Mouse (Mus musculus): Measurements from ENCODE around the gene Iqsec1. TPM values are rescaled to one million over a fixed set of nuclear protein-coding genes. Genes with fewer than 3 reads are reported as not detected.
A peak's percentile ranks its signal among the peaks of the same experiment; 100 is the strongest.

Gene Iqsec1
- polyA plus RNA-seq, 1 experiment: 230 TPM

DNA sequence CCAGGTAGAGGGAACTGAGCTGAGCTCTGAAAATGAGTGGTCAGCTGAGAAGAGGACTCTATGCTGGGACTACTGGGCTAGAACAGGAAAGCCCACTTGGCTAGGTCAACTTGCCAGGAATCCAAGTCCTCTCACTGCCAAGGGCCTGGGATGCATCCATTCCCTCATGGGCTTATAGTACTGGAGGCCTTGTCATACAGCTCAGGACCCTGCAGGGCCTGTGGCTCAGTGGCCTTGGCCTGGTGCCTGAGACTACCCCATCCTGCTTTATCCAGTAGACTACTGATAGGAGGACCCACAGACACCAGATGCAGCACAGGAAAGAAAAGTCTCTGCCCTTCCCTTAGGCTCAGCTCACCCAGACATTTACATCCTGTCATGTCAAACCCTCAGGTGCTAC is 190.3 kb downstream of the Iqsec1 start:
- no peak overlapping the region for H3K27ac ChIP-seq (ENCODE audit: insufficient read depth, low read length)
- no peaks in the 10 kb centered on the region for H3K27me3 ChIP-seq (ENCODE audit: control insufficient read depth, insufficient read depth, low read length)
- no peak for DNase-seq (ENCODE audit: low read depth in 1 of 2, low spot score in 2 of 2)
- TF ChIP-seq CTCF (IDR thresholded peaks at IDR 0.05; ENCODE audit: extremely low read depth, insufficient read depth, insufficient read length, insufficient replicate concordance) (no peak), POLR2A (IDR thresholded peaks at IDR 0.05; ENCODE audit: low read depth, low read length) (no peak)
- no peak overlapping the region for H3K4me3 ChIP-seq (ENCODE audit: extremely low read depth, insufficient read depth, insufficient read length)
- no peaks in the 10 kb centered on the region for H3K36me3 ChIP-seq (ENCODE audit: control insufficient read depth, insufficient read depth, low read length)
- no peaks in the 10 kb centered on the region for H3K4me1 ChIP-seq (ENCODE audit: control insufficient read depth, insufficient read depth, insufficient read length)

DNA sequence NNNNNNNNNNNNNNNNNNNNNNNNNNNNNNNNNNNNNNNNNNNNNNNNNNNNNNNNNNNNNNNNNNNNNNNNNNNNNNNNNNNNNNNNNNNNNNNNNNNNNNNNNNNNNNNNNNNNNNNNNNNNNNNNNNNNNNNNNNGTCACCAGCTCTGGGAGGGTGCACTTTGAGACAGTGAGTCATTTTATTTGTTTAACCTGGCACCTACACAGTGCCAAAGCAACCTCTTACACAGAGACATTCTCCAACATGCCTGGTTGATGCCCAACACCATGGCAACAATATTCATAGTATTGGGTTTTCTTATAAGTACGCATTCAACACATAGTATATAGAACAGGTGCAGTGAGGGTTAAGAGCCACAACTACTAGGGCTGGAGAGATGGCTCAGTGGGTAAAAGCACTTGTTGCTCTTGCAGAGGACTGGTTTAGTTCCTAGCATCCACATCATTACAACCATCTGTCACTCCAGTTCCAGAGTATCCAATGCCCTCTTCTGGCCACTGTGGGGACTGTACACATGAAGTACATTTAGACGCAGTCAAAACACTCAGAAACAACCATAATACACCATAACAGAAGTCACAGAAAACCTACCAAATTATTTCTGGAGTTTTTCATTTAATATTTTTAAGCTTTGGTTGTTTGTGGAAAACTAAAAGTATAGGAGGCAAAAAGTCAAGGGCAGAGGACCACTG is 191.4 kb downstream of the Iqsec1 start:
- no peak overlapping the region for H3K4me3 ChIP-seq (ENCODE audit: extremely low read depth, insufficient read depth, insufficient read length)
- no peaks in the 10 kb centered on the region for H3K4me1 ChIP-seq (ENCODE audit: control insufficient read depth, insufficient read depth, insufficient read length)
- 94% methylated on average over 2 of the region's 2 CpGs for WGBS
- DNase-seq (ENCODE audit: low read depth in 1 of 2, low spot score in 2 of 2): no peak
- no peaks in the 10 kb centered on the region for H3K36me3 ChIP-seq (ENCODE audit: control insufficient read depth, insufficient read depth, low read length)
- H3K27ac ChIP-seq (ENCODE audit: insufficient read depth, low read length): no peak overlapping the region
- no peaks in the 10 kb centered on the region for H3K27me3 ChIP-seq (ENCODE audit: control insufficient read depth, insufficient read depth, low read length)
- TF ChIP-seq CTCF (IDR thresholded peaks at IDR 0.05; ENCODE audit: extremely low read depth, insufficient read depth, insufficient read length, insufficient replicate concordance) (no peak), POLR2A (IDR thresholded peaks at IDR 0.05; ENCODE audit: low read depth, low read length) (no peak)

DNA sequence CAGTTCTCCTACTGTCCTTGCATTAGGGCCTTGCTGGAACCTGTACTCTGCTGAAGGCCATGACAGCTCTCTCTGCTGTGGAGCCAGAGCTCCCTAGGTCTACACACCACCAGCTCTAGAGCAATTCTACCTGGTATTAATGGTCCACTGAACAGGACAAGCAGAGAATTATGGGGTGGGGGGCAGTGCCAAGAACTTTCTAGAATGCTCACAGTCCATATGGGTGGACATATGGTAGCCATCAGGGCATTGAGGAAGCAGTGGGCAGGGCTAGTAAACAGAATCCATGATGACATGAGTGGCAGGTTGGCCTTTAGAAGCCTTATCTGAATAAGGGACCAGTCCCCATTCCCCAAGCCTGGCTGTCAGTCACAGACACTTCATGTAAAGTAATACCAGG is 197.6 kb downstream of the Iqsec1 start:
- no peak overlapping the region for H3K27ac ChIP-seq (ENCODE audit: insufficient read depth, low read length)
- DNase-seq (ENCODE audit: low read depth in 1 of 2, low spot score in 2 of 2): no peak
- H3K36me3 ChIP-seq (ENCODE audit: control insufficient read depth, insufficient read depth, low read length): no peaks in the 10 kb centered on the region
- no peaks in the 10 kb centered on the region for H3K27me3 ChIP-seq (ENCODE audit: control insufficient read depth, insufficient read depth, low read length)
- no peak overlapping the region for H3K4me3 ChIP-seq (ENCODE audit: extremely low read depth, insufficient read depth, insufficient read length)
- H3K4me1 ChIP-seq (ENCODE audit: control insufficient read depth, insufficient read depth, insufficient read length): peaks cover 6% of the 10 kb centered on the region; the same call in 1 of the 2 replicates
- TF ChIP-seq CTCF (IDR thresholded peaks at IDR 0.05; ENCODE audit: extremely low read depth, insufficient read depth, insufficient read length, insufficient replicate concordance) (no peak), POLR2A (IDR thresholded peaks at IDR 0.05; ENCODE audit: low read depth, low read length) (no peak)

DNA sequence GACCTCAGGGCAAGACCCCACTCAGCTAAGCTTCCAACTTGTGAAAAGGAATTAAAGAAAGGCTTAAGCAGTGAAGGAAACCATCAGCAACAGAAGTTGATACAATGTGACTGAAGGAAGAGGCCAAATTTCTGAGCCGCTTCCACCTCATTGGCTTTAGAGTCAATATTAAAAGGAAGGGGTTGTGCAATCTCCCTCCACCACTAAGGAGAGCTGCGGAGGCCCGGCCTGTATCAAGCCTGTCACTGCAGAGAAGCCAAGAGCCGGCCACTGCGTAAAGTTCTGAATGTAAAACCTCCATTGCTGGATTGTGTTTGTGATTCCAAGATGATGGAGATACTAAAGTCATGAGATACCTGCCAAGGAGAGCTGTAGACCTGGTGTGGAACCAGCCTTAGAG is 199.0 kb downstream of the Iqsec1 start:
- WGBS: 79% methylated on average over 5 of the region's 5 CpGs
- Histone ChIP-seq H3K4me1 (ENCODE audit: control insufficient read depth, insufficient read depth, insufficient read length) (peaks cover 6% of the 10 kb centered on the region; the same call in 1 of the 2 replicates), H3K27me3 (ENCODE audit: control insufficient read depth, insufficient read depth, low read length) (no peaks in the 10 kb centered on the region), H3K4me3 (ENCODE audit: extremely low read depth, insufficient read depth, insufficient read length) (no peak overlapping the region), H3K27ac (ENCODE audit: insufficient read depth, low read length) (no peak overlapping the region), H3K36me3 (ENCODE audit: control insufficient read depth, insufficient read depth, low read length) (no peaks in the 10 kb centered on the region)
- TF ChIP-seq POLR2A (IDR thresholded peaks at IDR 0.05; ENCODE audit: low read depth, low read length) (no peak), CTCF (IDR thresholded peaks at IDR 0.05; ENCODE audit: extremely low read depth, insufficient read depth, insufficient read length, insufficient replicate concordance) (no peak)
- DNase-seq (ENCODE audit: low read depth in 1 of 2, low spot score in 2 of 2): no peak

- H3K27ac ChIP-seq (ENCODE audit: insufficient read depth, low read length): no peak overlapping the region
Observed at GRCm38 (mm10) chr6:90787587-90787986, 200.9 kb downstream of the Iqsec1 start.

GRCm38 (mm10) chr6:90787036-90787435 is 201.4 kb downstream of the Iqsec1 start:
- Histone ChIP-seq H3K4me1 (ENCODE audit: control insufficient read depth, insufficient read depth, insufficient read length) (peaks cover 6% of the 10 kb centered on the region; the same call in 1 of the 2 replicates), H3K36me3 (ENCODE audit: control insufficient read depth, insufficient read depth, low read length) (no peaks in the 10 kb centered on the region), H3K4me3 (ENCODE audit: extremely low read depth, insufficient read depth, insufficient read length) (no peak overlapping the region), H3K27ac (ENCODE audit: insufficient read depth, low read length) (no peak overlapping the region), H3K27me3 (ENCODE audit: control insufficient read depth, insufficient read depth, low read length) (no peaks in the 10 kb centered on the region)
- TF ChIP-seq POLR2A (IDR thresholded peaks at IDR 0.05; ENCODE audit: low read depth, low read length) (no peak), CTCF (IDR thresholded peaks at IDR 0.05; ENCODE audit: extremely low read depth, insufficient read depth, insufficient read length, insufficient replicate concordance) (no peak)
- DNase-seq (ENCODE audit: low read depth in 1 of 2, low spot score in 2 of 2): peak; percentile 70 to 84
- WGBS: 20% methylated on average over 6 of the region's 6 CpGs

More at GRCm38 (mm10) chr6:90787587-90787986, 200.9 kb downstream of the Iqsec1 start:
- DNase-seq (ENCODE audit: low read depth in 1 of 2, low spot score in 2 of 2): no peak
- 96% methylated on average over 3 of the region's 3 CpGs for WGBS
- no peaks in the 10 kb centered on the region for H3K36me3 ChIP-seq (ENCODE audit: control insufficient read depth, insufficient read depth, low read length)
- H3K27me3 ChIP-seq (ENCODE audit: control insufficient read depth, insufficient read depth, low read length): no peaks in the 10 kb centered on the region
- H3K4me3 ChIP-seq (ENCODE audit: extremely low read depth, insufficient read depth, insufficient read length): no peak overlapping the region
- TF ChIP-seq POLR2A (IDR thresholded peaks at IDR 0.05; ENCODE audit: low read depth, low read length): no peak
- peaks cover 6% of the 10 kb centered on the region; the same call in 1 of the 2 replicates for H3K4me1 ChIP-seq (ENCODE audit: control insufficient read depth, insufficient read depth, insufficient read length)

- no peak for DNase-seq (ENCODE audit: low read depth in 1 of 2, low spot score in 2 of 2)
- TF ChIP-seq CTCF (IDR thresholded peaks at IDR 0.05; ENCODE audit: extremely low read depth, insufficient read depth, insufficient read length, insufficient replicate concordance): no peak
- TF ChIP-seq POLR2A (IDR thresholded peaks at IDR 0.05; ENCODE audit: low read depth, low read length): no peak
Observed at GRCm38 (mm10) chr6:90786589-90786988, 201.9 kb downstream of the Iqsec1 start.

More at GRCm38 (mm10) chr6:90786589-90786988, 201.9 kb downstream of the Iqsec1 start:
- Histone ChIP-seq H3K4me3 (ENCODE audit: extremely low read depth, insufficient read depth, insufficient read length) (no peak overlapping the region), H3K27me3 (ENCODE audit: control insufficient read depth, insufficient read depth, low read length) (no peaks in the 10 kb centered on the region), H3K4me1 (ENCODE audit: control insufficient read depth, insufficient read depth, insufficient read length) (peaks cover 6% of the 10 kb centered on the region; the same call in 1 of the 2 replicates), H3K36me3 (ENCODE audit: control insufficient read depth, insufficient read depth, low read length) (no peaks in the 10 kb centered on the region), H3K27ac (ENCODE audit: insufficient read depth, low read length) (no peak overlapping the region)
- 79% methylated on average over 3 of the region's 3 CpGs for WGBS

All from spleen, adult 2 months (tissue).